Mouse (Mus musculus) lung, postnatal 0 days (tissue): ENCODE data around the gene Ptp4a2.

Experiments used
- CTCF ChIP-seq: IDR thresholded peaks from 2 replicates; pipeline ENCODE4 v1.5.1; 2016; ENCODE audit warnings: antibody characterized with exemption, mild to moderate bottlenecking
- EP300 ChIP-seq: IDR thresholded peaks from 2 replicates; pipeline ENCODE4 v1.6.1; 2016; ENCODE audit warnings: antibody characterized with exemption, mild to moderate bottlenecking, control low read depth

DNA sequence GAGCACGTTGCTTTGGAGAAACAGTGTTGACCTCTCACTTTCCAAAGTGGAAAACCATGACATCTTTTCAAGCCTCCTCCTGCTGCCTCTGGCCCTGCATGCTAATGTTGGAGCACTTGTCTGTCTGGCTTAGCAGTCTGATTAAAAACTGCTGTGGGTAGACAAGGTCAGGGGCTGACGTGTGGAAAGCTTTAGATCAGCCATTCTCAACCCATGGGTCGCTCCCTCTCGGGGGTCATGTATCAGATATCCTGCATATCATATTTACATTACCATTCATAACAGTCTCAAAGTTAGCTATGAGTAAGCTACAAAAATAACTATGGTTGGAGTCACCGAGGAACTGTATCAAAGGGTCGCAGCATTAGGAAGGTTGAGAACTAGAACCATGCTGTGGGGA lies 57.2 kb downstream of the Ptp4a2 start:
- TF ChIP-seq CTCF (no peak), EP300 (no peak)
